Mouse (Mus musculus) kidney, postnatal 25 days (tissue): Measurements from ENCODE around the gene Pcp4.
"Not testable (repeated sequence)": the region's sequence is repeated elsewhere in the genome, so short reads cannot be mapped to it uniquely, and the experiment has no call there.

Experiments
- DNase-seq, 2 experiments: peaks; one replicate each; pipeline ENCODE4 v3.0.0; 2021; ENCODE audit warnings: mixed read lengths in 2 of 2

The Pcp4 gene

GRCm38 (mm10) chr16:96467445-96467844 lies at the start of gene Pcp4:
TSS of gene Pcp4 (plus strand) at chr16:96467606.
- DNase-seq, result peak; percentile 84

- DNase-seq, result no peak
These were observed 42.4 kb upstream of the Pcp4 start for GRCm38 (mm10) chr16:96425044-96425443.

GRCm38 (mm10) chr16:96426671-96427070 lies 40.7 kb upstream of the Pcp4 start:
- DNase-seq, result no peak

GRCm38 (mm10) chr16:96429046-96429445 lies 38.4 kb upstream of the Pcp4 start:
- DNase-seq, result no peak

- no peak for DNase-seq
These were observed 34.1 kb upstream of the Pcp4 start for GRCm38 (mm10) chr16:96433266-96433665.

GRCm38 (mm10) chr16:96434024-96434785 lies 33.2 kb upstream of the Pcp4 start:
- peak in 1 of 2 experiments; percentile 10 for DNase-seq

GRCm38 (mm10) chr16:96438946-96439345 lies 28.5 kb upstream of the Pcp4 start:
- DNase-seq, result no peak

- DNase-seq, result no peak
These were observed 27.7 kb upstream of the Pcp4 start for GRCm38 (mm10) chr16:96439682-96440081.

GRCm38 (mm10) chr16:96440871-96441270 lies 26.5 kb upstream of the Pcp4 start:
- DNase-seq, result no peak

GRCm38 (mm10) chr16:96441826-96442225 lies 25.6 kb upstream of the Pcp4 start:
- no peak for DNase-seq

- DNase-seq, result no peak
These were observed 23.9 kb upstream of the Pcp4 start, which contains the start of gene Itgb2l for GRCm38 (mm10) chr16:96443468-96443867. TSS of gene Itgb2l (minus strand) at chr16:96443619.

GRCm38 (mm10) chr16:96450871-96451270 lies 16.5 kb upstream of the Pcp4 start:
- not testable (repeated sequence) for DNase-seq

GRCm38 (mm10) chr16:96454086-96454485 lies 13.3 kb upstream of the Pcp4 start:
- no peak for DNase-seq

- DNase-seq, result no peak
These were observed 9.8 kb upstream of the Pcp4 start for GRCm38 (mm10) chr16:96457612-96458011.

- DNase-seq, result no peak
These were observed 8.1 kb upstream of the Pcp4 start for GRCm38 (mm10) chr16:96459356-96459755.

- DNase-seq, result no peak
These were observed 6.6 kb upstream of the Pcp4 start for GRCm38 (mm10) chr16:96460788-96461187.

GRCm38 (mm10) chr16:96468011-96468410 lies 605 bp downstream of the Pcp4 start:
- no peak for DNase-seq

- DNase-seq, result peak; percentile 32 to 62
These were observed 1.3 kb downstream of the Pcp4 start for GRCm38 (mm10) chr16:96468698-96469097.

- no peak for DNase-seq
These were observed 2.2 kb downstream of the Pcp4 start for GRCm38 (mm10) chr16:96469640-96470039.

GRCm38 (mm10) chr16:96472361-96472760 lies 5.0 kb downstream of the Pcp4 start:
- DNase-seq, result peak in 1 of 2 experiments; percentile 10

- no peak for DNase-seq
These were observed 5.4 kb downstream of the Pcp4 start for GRCm38 (mm10) chr16:96472816-96473215.

GRCm38 (mm10) chr16:96474185-96474584 lies 6.8 kb downstream of the Pcp4 start:
- DNase-seq, result no peak

- no peak for DNase-seq
These were observed 14.4 kb downstream of the Pcp4 start for GRCm38 (mm10) chr16:96481791-96482190.

GRCm38 (mm10) chr16:96487007-96487684 lies 19.7 kb downstream of the Pcp4 start:
- DNase-seq, result no peak
